7 mouse cellular contexts compared by ENCODE assay signal in genomic region chr14:60414691-60415090, GRCm38 (mm10). TPM values are rescaled to one million over a fixed set of nuclear protein-coding genes. Genes with fewer than 3 reads are reported as not detected.
DNase-seq lines count a peak whose midpoint lies in the region; ATAC-seq lines count a peak whose summit lies in the region.

No protein-coding gene starts in this region.

- intact Hi-C loops in left cerebral cortex, postnatal 4 days (cut with DNase I) = no loop called here

- no peak overlapping the region for H3K9ac ChIP-seq in stomach, embryonic 16.5 days (ENCODE audit: low read length)

- peak overlapping the region; percentile 28 for H3K4me2 ChIP-seq in stomach, embryonic 16.5 days (ENCODE audit: low read depth, low read length)

- WGBS in stomach, embryonic 16.5 days = 49% methylated on average over 8 of the region's 8 CpGs

- H3K9me3 ChIP-seq in stomach, embryonic 16.5 days (replicated peaks; ENCODE audit: control insufficient read depth, low read length) = 0 out of 2 replicates have a peak, but pooled peaks cover 3% of the 10 kb centered on the region

- no peak overlapping the region for H3K4me3 ChIP-seq in stomach, embryonic 16.5 days (replicated peaks; ENCODE audit: low read length)

- H3K4me1 ChIP-seq in stomach, embryonic 16.5 days (ENCODE audit: control insufficient read depth, insufficient read depth, low read length) = peaks cover 10% of the 10 kb centered on the region

- no peaks in the 10 kb centered on the region for H3K36me3 ChIP-seq in stomach, embryonic 16.5 days (ENCODE audit: control insufficient read depth, insufficient read depth, low read length)

- 0 out of 2 replicates have a peak overlapping the region, but pooled peaks have one; percentile 30 for H3K27ac ChIP-seq in stomach, embryonic 16.5 days (ENCODE audit: low read length)

- H3K27me3 ChIP-seq in stomach, embryonic 16.5 days (ENCODE audit: control insufficient read depth, insufficient read depth, low read length) = no peaks in the 10 kb centered on the region

- DNase-seq in adipocyte (ENCODE audit: low spot score) = peak; percentile 6
- DNase-seq in brain, embryonic 18.5 days (ENCODE audit: low read depth, low spot score) = peak; percentile 87
- DNase-seq in frontal cortex, postnatal 25 days (ENCODE audit: low spot score in 2 of 2) = peak; percentile 59 to 69
- DNase-seq in left cerebral cortex, postnatal 4 days = peak; percentile 97
- DNase-seq in spleen, postnatal 36 days (ENCODE audit: low spot score in 2 of 2) = no peak
- no peak for DNase-seq in urinary bladder, postnatal 14 days (ENCODE audit: low spot score)

- ATAC-seq in stomach, embryonic 16.5 days (ENCODE audit: insufficient read depth, low FRiP score) = 0 out of 2 replicates have a peak, but pooled peaks have one; percentile 52

RNA-seq across cellular contexts. Expression of gene Amer2, which starts 41.6 kb away (rescaled TPM):
- 10 to 100 TPM; 55.6 to 59.1 TPM for total RNA-seq in left cerebral cortex, postnatal 4 days (2021)
- polyA plus RNA-seq in stomach, embryonic 16.5 days (2015; fragmentation: Nextera tagmentation; extraction: Ambion mirVana) = 0.39 and 0.84 TPM in 2 replicates

Comparison
In these comparisons a context has a peak if more than half of its experiments do, and no peak if none do; other contexts are left out.
1. DNase-seq: peak in adipocyte (single experiment), brain, embryonic 18.5 days (single experiment), frontal cortex, postnatal 25 days (2 of 2) and left cerebral cortex, postnatal 4 days (single experiment); none in spleen, postnatal 36 days (0 of 2) and urinary bladder, postnatal 14 days (single experiment).